Mouse (Mus musculus): Measurements from ENCODE around the gene Gramd1c. TPM values are rescaled to one million over a fixed set of nuclear protein-coding genes. Genes with fewer than 3 reads are reported as not detected.

Gramd1c gene
- 2.8 and 3.0 TPM in 2 replicates for polyA plus RNA-seq (2015; fragmentation: Nextera tagmentation; extraction: Ambion mirVana)

GRCm38 (mm10) chr16:44063025-44063894 lies at the start of gene Gramd1c:
Gramd1c (minus strand) TSS chr16:44063345.
- WGBS: 5% methylated on average over 45 of the region's 45 CpGs
- Histone ChIP-seq H3K9ac (replicated peaks) (peak within 1 kb of the TSS; percentile 67), H3K4me2 (peak within 1 kb of the TSS; percentile 80), H3K4me1 (peaks cover 11% of the 10 kb centered on the region; the same call in 1 of the 2 replicates), H3K27me3 (replicated peaks) (no peaks in the 10 kb centered on the region), H3K4me3 (replicated peaks) (peak within 1 kb of the TSS; percentile 59), H3K36me3 (no peaks in the 10 kb centered on the region), H3K27ac (replicated peaks) (peak within 1 kb of the TSS; percentile 77), H3K9me3 (replicated peaks) (no peaks in the 10 kb centered on the region)
- peak; percentile 88 for ATAC-seq (ENCODE audit: low FRiP score)

DNA sequence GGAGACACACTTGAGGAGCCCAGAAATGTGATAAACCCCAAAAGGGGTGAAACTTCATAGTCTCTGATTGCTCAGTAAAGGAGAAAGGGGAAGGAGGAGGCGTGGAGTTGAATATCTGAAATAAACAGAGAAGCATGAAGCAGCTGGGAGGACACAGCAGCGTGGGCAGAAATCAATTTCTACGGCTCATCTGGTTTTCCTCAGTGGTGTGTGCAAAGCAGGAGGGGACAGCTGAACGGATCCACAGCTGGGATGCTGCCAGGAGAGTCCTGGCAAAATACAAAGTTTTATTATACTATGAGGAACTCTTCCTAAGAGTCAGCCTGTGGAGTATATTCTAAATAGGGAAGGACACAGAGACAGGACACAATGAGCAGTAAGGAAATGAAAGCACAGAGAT lies 45.9 kb upstream of the Gramd1c start:
- H3K4me1 ChIP-seq: no peaks in the 10 kb centered on the region
- H3K9me3 ChIP-seq (replicated peaks): no peaks in the 10 kb centered on the region
- H3K4me3 ChIP-seq (replicated peaks): no peak overlapping the region
- no peak overlapping the region for H3K27ac ChIP-seq (replicated peaks)
- WGBS: 68% methylated on average over 4 of the region's 4 CpGs
- H3K4me2 ChIP-seq: no peak overlapping the region
- H3K36me3 ChIP-seq: peaks cover 58% of the 10 kb centered on the region
- no peak for ATAC-seq (ENCODE audit: low FRiP score)
- no peak overlapping the region for H3K9ac ChIP-seq (replicated peaks)
- no peaks in the 10 kb centered on the region for H3K27me3 ChIP-seq (replicated peaks)

DNA sequence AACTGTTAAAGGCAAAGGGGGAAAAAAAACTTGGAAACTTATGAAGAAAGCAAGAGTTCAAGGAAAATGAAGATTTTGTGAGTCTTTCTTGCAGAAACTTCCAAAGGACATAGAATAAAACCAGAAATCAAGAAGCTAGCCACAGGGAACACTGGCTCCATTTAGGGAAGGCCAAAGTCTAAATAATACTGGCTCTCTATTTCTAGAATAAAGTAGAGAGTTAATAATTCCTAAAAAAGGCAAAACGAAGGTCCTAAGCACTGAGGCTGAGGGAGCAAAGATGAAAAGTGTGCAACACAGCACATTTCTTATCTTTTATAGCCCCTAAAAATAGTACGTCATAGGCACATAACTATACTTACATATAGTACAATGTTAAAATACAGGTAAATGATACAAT lies 42.1 kb upstream of the Gramd1c start:
- Histone ChIP-seq H3K4me3 (replicated peaks) (no peak overlapping the region), H3K9ac (replicated peaks) (no peak overlapping the region), H3K36me3 (peaks cover 74% of the 10 kb centered on the region), H3K27ac (replicated peaks) (no peak overlapping the region), H3K4me1 (no peaks in the 10 kb centered on the region), H3K27me3 (replicated peaks) (no peaks in the 10 kb centered on the region), H3K9me3 (replicated peaks) (no peaks in the 10 kb centered on the region), H3K4me2 (no peak overlapping the region)
- 92% methylated on average over 2 of the region's 2 CpGs for WGBS
- ATAC-seq (ENCODE audit: low FRiP score): no peak

DNA sequence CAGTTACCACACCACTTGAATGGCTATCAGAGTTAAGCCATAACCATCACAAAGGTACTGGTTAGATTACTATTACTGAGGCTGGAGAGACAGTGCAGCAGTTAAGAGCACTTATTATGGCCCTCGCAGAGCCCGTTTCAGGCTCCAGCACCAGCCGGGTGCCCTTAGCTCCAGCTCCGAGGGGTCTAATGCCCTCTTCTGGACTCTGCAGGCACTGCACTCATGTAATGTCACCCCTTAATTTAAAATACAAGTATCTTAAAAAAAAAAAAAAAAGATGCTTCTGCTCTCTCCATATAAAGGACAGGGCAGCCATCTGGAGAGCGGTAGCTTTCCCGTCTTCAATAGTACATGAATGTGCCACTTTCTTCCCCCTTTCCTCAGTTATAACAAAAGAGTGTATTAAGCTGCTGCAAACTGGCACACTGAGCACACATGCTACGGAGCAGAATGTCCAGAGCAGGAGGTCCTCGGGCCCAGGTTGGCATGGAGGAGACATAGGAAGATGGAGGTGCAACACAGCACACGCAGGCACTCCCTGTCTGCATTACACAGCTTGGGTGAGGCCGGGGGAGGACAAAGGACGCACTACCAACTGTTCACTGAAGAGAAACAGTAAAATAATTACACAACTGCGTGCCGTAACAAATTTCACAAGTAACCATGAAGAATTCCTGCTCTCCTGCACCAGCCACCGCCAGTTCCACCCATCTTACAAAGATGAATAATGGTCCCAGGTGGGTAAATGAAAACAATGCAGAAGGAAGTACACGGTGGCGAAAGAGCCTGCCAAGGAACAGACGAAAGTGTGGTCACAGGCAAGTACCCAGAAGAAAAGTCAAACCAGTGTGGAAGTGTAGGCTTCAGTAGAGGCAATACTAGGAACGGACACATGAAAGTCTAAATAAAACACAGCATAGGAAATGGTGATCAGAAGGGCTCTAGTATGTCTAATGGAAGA lies 40.9 kb upstream of the Gramd1c start:
- no peaks in the 10 kb centered on the region for H3K27me3 ChIP-seq (replicated peaks)
- peaks cover 73% of the 10 kb centered on the region for H3K36me3 ChIP-seq
- H3K4me2 ChIP-seq: no peak overlapping the region
- no peak overlapping the region for H3K4me3 ChIP-seq (replicated peaks)
- H3K27ac ChIP-seq (replicated peaks): no peak overlapping the region
- H3K4me1 ChIP-seq: no peaks in the 10 kb centered on the region
- no peak for ATAC-seq (ENCODE audit: low FRiP score)
- no peak overlapping the region for H3K9ac ChIP-seq (replicated peaks)
- no peaks in the 10 kb centered on the region for H3K9me3 ChIP-seq (replicated peaks)
- WGBS: 89% methylated on average over 18 of the region's 18 CpGs

GRCm38 (mm10) chr16:44102925-44103324 lies 39.8 kb upstream of the Gramd1c start:
- ATAC-seq (ENCODE audit: low FRiP score): no peak
- WGBS: 94% methylated on average over 2 of the region's 2 CpGs
- H3K36me3 ChIP-seq: peaks cover 73% of the 10 kb centered on the region

DNA sequence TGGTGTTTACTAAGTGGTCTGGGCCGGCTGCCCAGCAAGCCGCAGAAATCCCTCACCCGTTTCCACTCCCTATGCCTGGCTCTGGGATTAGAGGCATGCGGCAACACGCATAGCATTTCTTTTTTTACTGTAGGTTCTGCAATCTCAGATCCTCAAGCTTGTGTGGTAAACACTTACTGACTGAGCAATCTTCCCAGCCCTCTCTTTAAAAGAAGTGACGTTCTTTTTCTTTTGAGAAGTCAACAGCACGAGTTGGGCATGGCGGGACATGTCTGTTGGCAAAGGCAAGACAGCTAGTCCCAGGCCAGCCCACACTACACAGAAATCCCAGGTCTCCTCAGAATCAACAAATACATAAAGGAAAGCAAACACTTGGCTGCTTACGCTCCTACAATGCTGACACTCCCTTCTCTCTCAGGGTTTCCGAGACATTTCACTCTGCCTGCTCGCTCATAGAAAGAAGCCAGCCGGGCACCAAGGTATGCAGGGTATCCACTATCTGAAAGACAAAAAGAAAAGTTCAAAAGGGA lies 38.1 kb upstream of the Gramd1c start:
- 94% methylated on average over 12 of the region's 12 CpGs for WGBS
- Histone ChIP-seq H3K27me3 (replicated peaks) (no peaks in the 10 kb centered on the region), H3K4me2 (no peak overlapping the region), H3K27ac (replicated peaks) (no peak overlapping the region), H3K36me3 (peaks cover 70% of the 10 kb centered on the region), H3K9ac (replicated peaks) (no peak overlapping the region), H3K9me3 (replicated peaks) (no peaks in the 10 kb centered on the region), H3K4me3 (replicated peaks) (no peak overlapping the region), H3K4me1 (no peaks in the 10 kb centered on the region)
- ATAC-seq (ENCODE audit: low FRiP score): no peak

More at GRCm38 (mm10) chr16:44102925-44103324, 39.8 kb upstream of the Gramd1c start:
- Histone ChIP-seq H3K4me3 (replicated peaks) (no peak overlapping the region), H3K4me1 (no peaks in the 10 kb centered on the region), H3K9me3 (replicated peaks) (no peaks in the 10 kb centered on the region), H3K27me3 (replicated peaks) (no peaks in the 10 kb centered on the region), H3K9ac (replicated peaks) (no peak overlapping the region), H3K27ac (replicated peaks) (no peak overlapping the region), H3K4me2 (no peak overlapping the region)

- no peak for ATAC-seq (ENCODE audit: low FRiP score)
- H3K4me3 ChIP-seq (replicated peaks): no peak overlapping the region
- no peaks in the 10 kb centered on the region for H3K4me1 ChIP-seq
- H3K36me3 ChIP-seq: peaks cover 79% of the 10 kb centered on the region
- no peak overlapping the region for H3K4me2 ChIP-seq
- H3K27me3 ChIP-seq (replicated peaks): no peaks in the 10 kb centered on the region
- H3K27ac ChIP-seq (replicated peaks): no peak overlapping the region
- 95% methylated on average over 7 of the region's 7 CpGs for WGBS
- H3K9me3 ChIP-seq (replicated peaks): no peaks in the 10 kb centered on the region
- no peak overlapping the region for H3K9ac ChIP-seq (replicated peaks)
Observed at GRCm38 (mm10) chr16:44099377-44099776, 36.2 kb upstream of the Gramd1c start.

DNA sequence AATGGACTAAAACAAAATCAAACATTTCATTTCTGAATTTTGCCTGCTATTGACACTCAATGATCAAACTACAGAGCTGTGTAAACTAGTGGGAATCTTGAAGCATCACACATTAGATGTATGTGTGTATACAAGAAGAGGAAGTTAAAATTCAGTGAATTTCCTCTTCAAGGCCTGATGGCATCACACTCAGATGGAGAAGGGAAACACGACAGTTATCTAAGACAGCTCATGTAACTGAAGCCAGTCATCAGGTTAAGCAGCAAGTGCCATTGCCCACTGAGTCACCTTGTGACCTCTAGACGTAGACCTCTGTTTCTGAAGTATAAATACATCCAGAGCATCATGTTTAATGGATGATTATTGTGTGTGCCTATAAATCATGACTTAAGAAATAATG lies 24.5 kb upstream of the Gramd1c start:
- Histone ChIP-seq H3K4me2 (no peak overlapping the region), H3K27me3 (replicated peaks) (no peaks in the 10 kb centered on the region), H3K36me3 (peaks cover 79% of the 10 kb centered on the region), H3K9me3 (replicated peaks) (no peaks in the 10 kb centered on the region), H3K9ac (replicated peaks) (no peak overlapping the region), H3K4me1 (no peaks in the 10 kb centered on the region), H3K27ac (replicated peaks) (no peak overlapping the region), H3K4me3 (replicated peaks) (no peak overlapping the region)
- no peak for ATAC-seq (ENCODE audit: low FRiP score)
- WGBS: 81% methylated on average over 2 of the region's 2 CpGs

- Histone ChIP-seq H3K4me1 (peaks cover 11% of the 10 kb centered on the region; the same call in 1 of the 2 replicates), H3K27me3 (replicated peaks) (no peaks in the 10 kb centered on the region), H3K27ac (replicated peaks) (no peak overlapping the region), H3K9ac (replicated peaks) (no peak overlapping the region), H3K9me3 (replicated peaks) (no peaks in the 10 kb centered on the region), H3K4me2 (no peak overlapping the region), H3K4me3 (replicated peaks) (no peak overlapping the region), H3K36me3 (no peaks in the 10 kb centered on the region)
- ATAC-seq (ENCODE audit: low FRiP score): no peak
- WGBS: 92% methylated on average over 15 of the region's 15 CpGs
Observed at GRCm38 (mm10) chr16:44061341-44061740, 1.8 kb downstream of the Gramd1c start.

- no peak overlapping the region for H3K9ac ChIP-seq (replicated peaks)
- no peaks in the 10 kb centered on the region for H3K9me3 ChIP-seq (replicated peaks)
- H3K27me3 ChIP-seq (replicated peaks): no peaks in the 10 kb centered on the region
- no peak for ATAC-seq (ENCODE audit: low FRiP score)
- no peaks in the 10 kb centered on the region for H3K36me3 ChIP-seq
- WGBS: 91% methylated on average over 18 of the region's 18 CpGs
- H3K4me1 ChIP-seq: peaks cover 11% of the 10 kb centered on the region; the same call in 1 of the 2 replicates
- no peak overlapping the region for H3K4me2 ChIP-seq
- no peak overlapping the region for H3K4me3 ChIP-seq (replicated peaks)
- no peak overlapping the region for H3K27ac ChIP-seq (replicated peaks)
Observed at GRCm38 (mm10) chr16:44060604-44061286, 2.4 kb downstream of the Gramd1c start.

GRCm38 (mm10) chr16:44058745-44059144 lies 4.4 kb downstream of the Gramd1c start:
- peak; percentile 50; the same call in 1 of the 2 replicates for ATAC-seq (ENCODE audit: low FRiP score)
- 25% methylated on average over 10 of the region's 10 CpGs for WGBS
- H3K4me2 ChIP-seq: peak overlapping the region; percentile 33
- peaks cover 11% of the 10 kb centered on the region; the same call in 1 of the 2 replicates for H3K4me1 ChIP-seq
- no peak overlapping the region for H3K27ac ChIP-seq (replicated peaks)
- H3K4me3 ChIP-seq (replicated peaks): no peak overlapping the region
- H3K9ac ChIP-seq (replicated peaks): no peak overlapping the region
- no peaks in the 10 kb centered on the region for H3K27me3 ChIP-seq (replicated peaks)
- H3K9me3 ChIP-seq (replicated peaks): no peaks in the 10 kb centered on the region
- no peaks in the 10 kb centered on the region for H3K36me3 ChIP-seq
